8 mouse cellular contexts compared by ENCODE assay signal in genomic region chr6:116006731-116007130, GRCm38 (mm10). TPM values are rescaled to one million over a fixed set of nuclear protein-coding genes. Genes with fewer than 3 reads are reported as not detected.
DNase-seq lines count a peak whose midpoint lies in the region; ATAC-seq and TF ChIP-seq lines count a peak whose summit lies in the region.

No protein-coding gene starts in this region.

- 0 out of 2 replicates have a peak, but pooled peaks have one; percentile 6 for ATAC-seq in liver, postnatal 0 days

- no peak for TF ChIP-seq EP300 in liver, postnatal 0 days (IDR thresholded peaks at IDR 0.05; ENCODE audit: low read depth)

- peak; percentile 46 for DNase-seq in testis, postnatal 10 days (ENCODE audit: low spot score)
- DNase-seq in testis, postnatal 14 days (ENCODE audit: low spot score) = no peak
- DNase-seq in gastrocnemius, adult 2 months = peak; percentile 91
- peak; percentile 68 to 74 for DNase-seq in heart, postnatal 36 days
- DNase-seq in liver, postnatal 0 days = no peak
- no peak for DNase-seq in frontal cortex, postnatal 14 days (ENCODE audit: low spot score in 2 of 2)
- DNase-seq in left cerebral cortex, postnatal 4 days = no peak
- no peak for DNase-seq in spleen, postnatal 36 days (ENCODE audit: low spot score in 2 of 2)

- H3K36me3 ChIP-seq in liver, postnatal 0 days (replicated peaks; ENCODE audit: insufficient read depth, low read length) = no peaks in the 10 kb centered on the region

- H3K9me3 ChIP-seq in liver, postnatal 0 days (ENCODE audit: low read length) = no peaks in the 10 kb centered on the region

- no peak overlapping the region for H3K9ac ChIP-seq in liver, postnatal 0 days (replicated peaks)

- no peak for TF ChIP-seq CTCF in gastrocnemius, adult 2 months (IDR thresholded peaks at IDR 0.05)
- TF ChIP-seq CTCF in liver, postnatal 0 days (IDR thresholded peaks at IDR 0.05; ENCODE audit: low read depth) = no peak

- peaks cover 22% of the 10 kb centered on the region for H3K4me1 ChIP-seq in liver, postnatal 0 days (ENCODE audit: insufficient read depth)

- intact Hi-C loops in gastrocnemius, adult 2 months (cut with DNase I) = no loop called here
- intact Hi-C loops in heart, postnatal 36 days (cut with DNase I) = loop anchor here (1.0 kb wide), 2 partner anchors 10 to 105 kb away; no protein-coding TSS in a partner anchor
- intact Hi-C loops in left cerebral cortex, postnatal 4 days (cut with DNase I) = loop anchor here (5.0 kb wide), 1 partner anchor 104 kb away; no protein-coding TSS in a partner anchor

- peak overlapping the region; percentile 52 for H3K4me3 ChIP-seq in gastrocnemius, adult 2 months
- H3K4me3 ChIP-seq in liver, postnatal 0 days (ENCODE audit: low read depth, low read length) = no peak overlapping the region

- no peak overlapping the region for H3K4me2 ChIP-seq in liver, postnatal 0 days (ENCODE audit: low read depth, low read length)

- WGBS in liver, postnatal 0 days (ENCODE audit: insufficient replicate concordance) = 37% methylated on average over 9 of the region's 9 CpGs

- H3K27ac ChIP-seq in gastrocnemius, adult 2 months = peak overlapping the region; percentile 94
- H3K27ac ChIP-seq in liver, postnatal 0 days (ENCODE audit: low read depth) = peak overlapping the region; percentile 59

- no peaks in the 10 kb centered on the region for H3K27me3 ChIP-seq in liver, postnatal 0 days (ENCODE audit: insufficient read depth, low read length)

RNA-seq across cellular contexts. Expression of gene Plxnd1, which starts 11.9 kb away (rescaled TPM):
- 10 to 100 TPM; 14.7 to 26.7 TPM for total RNA-seq in gastrocnemius, adult 2 months (2021)
- total RNA-seq in heart, postnatal 36 days (2021) = 10 to 100 TPM; 69.9 to 74.6 TPM
- polyA plus RNA-seq in liver, postnatal 0 days (2015; fragmentation: Nextera tagmentation; extraction: Ambion mirVana) = 8.5 and 8.7 TPM in 2 replicates
- total RNA-seq in left cerebral cortex, postnatal 4 days (2021) = 100 to 1,000 TPM; 167 to 181 TPM

Comparison
In these comparisons a context has a peak if more than half of its experiments do, and no peak if none do; other contexts are left out.
1. DNase-seq: peak in testis, postnatal 10 days (single experiment), gastrocnemius, adult 2 months (single experiment) and heart, postnatal 36 days (2 of 2); none in testis, postnatal 14 days (single experiment), liver, postnatal 0 days (single experiment), frontal cortex, postnatal 14 days (0 of 2), left cerebral cortex, postnatal 4 days (single experiment) and spleen, postnatal 36 days (0 of 2).